Mouse (Mus musculus): ENCODE results near the gene Olfr652. TPM values are rescaled to one million over a fixed set of nuclear protein-coding genes. Genes with fewer than 3 reads are reported as not detected.

The Olfr652 gene
- polyA plus RNA-seq (2015; fragmentation: Nextera tagmentation; extraction: Ambion mirVana), result not detected in 2 replicates

- H3K36me3 ChIP-seq, result no peaks in the 10 kb centered on the region
- H3K27me3 ChIP-seq, result no peaks in the 10 kb centered on the region
- H3K4me3 ChIP-seq, result no peak within 1 kb of the TSS
- H3K27ac ChIP-seq, result no peak within 1 kb of the TSS
- no peaks in the 10 kb centered on the region for H3K4me1 ChIP-seq
- no peaks in the 10 kb centered on the region for H3K9me3 ChIP-seq
- no peak for ATAC-seq (ENCODE audit: borderline replicate concordance, extremely low read depth, low FRiP score, low TSS enrichment)
- no peak within 1 kb of the TSS for H3K9ac ChIP-seq
- H3K4me2 ChIP-seq, result no peak within 1 kb of the TSS
Measured at GRCm38 (mm10) chr7:104560601-104561000, at the start of gene Olfr652. Gene Olfr652, plus strand, starts transcription at chr7:104560901.

DNA sequence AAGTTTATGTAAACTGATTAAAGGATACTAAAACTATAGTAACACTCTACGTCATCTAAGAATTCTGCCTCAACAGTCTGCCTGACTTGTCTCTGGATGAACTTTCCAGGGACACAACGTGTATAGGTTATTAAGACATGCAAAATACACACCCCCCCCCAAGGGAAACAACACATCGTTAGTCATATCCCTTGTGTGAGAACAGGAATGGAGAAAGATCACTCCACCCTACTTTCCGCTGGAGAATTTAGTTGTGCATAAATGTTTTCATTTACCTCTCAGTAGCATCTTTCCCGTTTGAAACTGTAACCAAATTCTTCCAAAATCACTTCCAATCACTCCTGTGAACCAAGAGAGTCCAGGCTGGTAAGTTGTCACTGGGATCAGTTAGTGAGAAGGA is 10.9 kb upstream of the Olfr652 start, which contains the start of gene Olfr651:
Gene Olfr651 (plus strand): TSS at position 301 of the 400 bp plus-strand sequence.
- H3K36me3 ChIP-seq, result no peaks in the 10 kb centered on the region
- no peaks in the 10 kb centered on the region for H3K27me3 ChIP-seq
- no peaks in the 10 kb centered on the region for H3K9me3 ChIP-seq
- H3K9ac ChIP-seq, result no peak within 1 kb of the TSS
- WGBS, result 59% methylated on average over 5 of the region's 5 CpGs
- ATAC-seq (ENCODE audit: borderline replicate concordance, extremely low read depth, low FRiP score, low TSS enrichment), result no peak
- no peak within 1 kb of the TSS for H3K4me3 ChIP-seq
- H3K27ac ChIP-seq, result no peak within 1 kb of the TSS
- no peak within 1 kb of the TSS for H3K4me2 ChIP-seq
- H3K4me1 ChIP-seq, result no peaks in the 10 kb centered on the region

DNA sequence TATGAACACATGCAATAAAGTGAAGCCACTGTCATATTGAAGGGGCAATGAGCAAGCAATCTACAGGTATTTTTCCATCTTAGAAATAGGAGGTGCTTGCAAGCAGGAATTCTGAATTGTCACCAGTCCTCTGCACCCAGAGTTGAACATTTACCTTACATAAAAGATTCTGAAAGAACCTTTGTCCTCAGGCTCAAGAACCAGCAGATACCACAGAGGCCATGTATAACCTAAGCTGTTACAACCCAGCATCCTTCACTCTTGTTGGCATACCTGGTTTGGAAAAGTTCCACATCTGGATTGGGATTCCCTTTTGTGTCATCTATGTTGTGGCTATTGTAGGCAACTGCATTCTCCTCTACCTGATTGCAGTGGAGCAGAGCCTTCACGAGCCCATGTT is 8.0 kb upstream of the Olfr652 start:
- no peaks in the 10 kb centered on the region for H3K9me3 ChIP-seq
- no peaks in the 10 kb centered on the region for H3K36me3 ChIP-seq
- no peak for ATAC-seq (ENCODE audit: borderline replicate concordance, extremely low read depth, low FRiP score, low TSS enrichment)
- WGBS, result 56% methylated on average over 1 of the region's 1 CpGs
- no peak overlapping the region for H3K27ac ChIP-seq
- no peaks in the 10 kb centered on the region for H3K4me1 ChIP-seq
- H3K4me3 ChIP-seq, result no peak overlapping the region
- H3K4me2 ChIP-seq, result no peak overlapping the region
- H3K9ac ChIP-seq, result no peak overlapping the region
- no peaks in the 10 kb centered on the region for H3K27me3 ChIP-seq

- Histone ChIP-seq H3K4me1 (no peaks in the 10 kb centered on the region), H3K9me3 (no peaks in the 10 kb centered on the region), H3K36me3 (no peaks in the 10 kb centered on the region), H3K4me3 (no peak within 1 kb of the TSS), H3K27me3 (no peaks in the 10 kb centered on the region), H3K4me2 (no peak within 1 kb of the TSS), H3K9ac (no peak within 1 kb of the TSS), H3K27ac (no peak within 1 kb of the TSS)
- ATAC-seq (ENCODE audit: borderline replicate concordance, extremely low read depth, low FRiP score, low TSS enrichment), result no peak
- WGBS, result 57% methylated on average over 2 of the region's 2 CpGs
Measured at GRCm38 (mm10) chr7:104577014-104577413, 16.3 kb downstream of the Olfr652 start, which contains the start of gene Olfr653. Gene Olfr653, plus strand, starts transcription at chr7:104577314.

GRCm38 (mm10) chr7:104580846-104581245 is 20.1 kb downstream of the Olfr652 start:
- Histone ChIP-seq H3K4me1 (no peaks in the 10 kb centered on the region), H3K4me2 (no peak overlapping the region), H3K4me3 (no peak overlapping the region), H3K36me3 (no peaks in the 10 kb centered on the region), H3K9me3 (no peaks in the 10 kb centered on the region), H3K27me3 (no peaks in the 10 kb centered on the region), H3K9ac (no peak overlapping the region), H3K27ac (no peak overlapping the region)
- WGBS, result 88% methylated on average over 4 of the region's 4 CpGs
- ATAC-seq (ENCODE audit: borderline replicate concordance, extremely low read depth, low FRiP score, low TSS enrichment), result no peak

GRCm38 (mm10) chr7:104581429-104581828 is 20.7 kb downstream of the Olfr652 start:
- H3K27ac ChIP-seq, result no peak overlapping the region
- no peaks in the 10 kb centered on the region for H3K27me3 ChIP-seq
- no peaks in the 10 kb centered on the region for H3K36me3 ChIP-seq
- no peaks in the 10 kb centered on the region for H3K9me3 ChIP-seq
- no peak overlapping the region for H3K4me3 ChIP-seq
- WGBS, result 69% methylated on average over 4 of the region's 4 CpGs
- no peaks in the 10 kb centered on the region for H3K4me1 ChIP-seq
- no peak overlapping the region for H3K4me2 ChIP-seq
- no peak for ATAC-seq (ENCODE audit: borderline replicate concordance, extremely low read depth, low FRiP score, low TSS enrichment)
- no peak overlapping the region for H3K9ac ChIP-seq

- Histone ChIP-seq H3K4me3 (no peak within 1 kb of the TSS), H3K36me3 (no peaks in the 10 kb centered on the region), H3K4me1 (no peaks in the 10 kb centered on the region), H3K9ac (no peak within 1 kb of the TSS), H3K27me3 (no peaks in the 10 kb centered on the region), H3K9me3 (no peaks in the 10 kb centered on the region), H3K4me2 (no peak within 1 kb of the TSS), H3K27ac (no peak within 1 kb of the TSS)
- WGBS, result 77% methylated on average over 4 of the region's 4 CpGs
- no peak for ATAC-seq (ENCODE audit: borderline replicate concordance, extremely low read depth, low FRiP score, low TSS enrichment)
Measured at GRCm38 (mm10) chr7:104586725-104587124, 26.0 kb downstream of the Olfr652 start, which contains the start of gene Olfr654. Gene Olfr654, plus strand, starts transcription at chr7:104587025.

DNA sequence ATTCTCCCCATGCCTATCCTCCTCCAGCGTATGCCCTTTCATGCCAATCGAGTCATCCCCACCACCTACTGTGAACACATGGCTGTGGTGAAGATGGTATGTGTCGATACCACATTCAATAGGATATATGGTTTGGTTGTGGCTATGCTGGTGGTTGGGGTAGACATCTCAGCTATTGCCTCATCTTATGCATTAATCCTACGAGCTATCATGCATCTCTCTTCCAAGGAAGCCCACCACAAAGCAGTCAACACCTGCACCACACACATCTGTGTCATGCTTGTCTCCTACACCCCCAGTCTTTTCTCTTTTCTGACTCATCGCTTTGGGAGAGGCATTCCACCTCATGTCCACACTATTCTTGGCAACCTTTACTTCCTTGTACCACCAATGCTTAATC is 27.6 kb downstream of the Olfr652 start:
- no peaks in the 10 kb centered on the region for H3K27me3 ChIP-seq
- no peaks in the 10 kb centered on the region for H3K36me3 ChIP-seq
- no peak overlapping the region for H3K4me3 ChIP-seq
- no peak overlapping the region for H3K27ac ChIP-seq
- no peaks in the 10 kb centered on the region for H3K9me3 ChIP-seq
- 80% methylated on average over 5 of the region's 5 CpGs for WGBS
- H3K4me2 ChIP-seq, result no peak overlapping the region
- no peaks in the 10 kb centered on the region for H3K4me1 ChIP-seq
- ATAC-seq (ENCODE audit: borderline replicate concordance, extremely low read depth, low FRiP score, low TSS enrichment), result no peak
- H3K9ac ChIP-seq, result no peak overlapping the region

GRCm38 (mm10) chr7:104601679-104602078 is 41.0 kb downstream of the Olfr652 start, which contains the start of gene Olfr655:
Gene Olfr655, minus strand, starts transcription at chr7:104601779.
- H3K4me3 ChIP-seq, result no peak within 1 kb of the TSS
- H3K4me2 ChIP-seq, result no peak within 1 kb of the TSS
- no peaks in the 10 kb centered on the region for H3K9me3 ChIP-seq
- H3K9ac ChIP-seq, result no peak within 1 kb of the TSS
- WGBS, result 80% methylated on average over 2 of the region's 2 CpGs
- no peak within 1 kb of the TSS for H3K27ac ChIP-seq
- no peaks in the 10 kb centered on the region for H3K27me3 ChIP-seq
- no peaks in the 10 kb centered on the region for H3K36me3 ChIP-seq
- no peak for ATAC-seq (ENCODE audit: borderline replicate concordance, extremely low read depth, low FRiP score, low TSS enrichment)
- no peaks in the 10 kb centered on the region for H3K4me1 ChIP-seq

- no peak overlapping the region for H3K4me2 ChIP-seq
- H3K27me3 ChIP-seq, result no peaks in the 10 kb centered on the region
- no peak overlapping the region for H3K9ac ChIP-seq
- no peak overlapping the region for H3K4me3 ChIP-seq
- WGBS, result 2% methylated on average over 3 of the region's 3 CpGs
- no peaks in the 10 kb centered on the region for H3K36me3 ChIP-seq
- no peak overlapping the region for H3K27ac ChIP-seq
- H3K4me1 ChIP-seq, result no peaks in the 10 kb centered on the region
- no peak for ATAC-seq (ENCODE audit: borderline replicate concordance, extremely low read depth, low FRiP score, low TSS enrichment)
- H3K9me3 ChIP-seq, result no peaks in the 10 kb centered on the region
Measured at GRCm38 (mm10) chr7:104603173-104603572, 42.5 kb downstream of the Olfr652 start.

- H3K4me1 ChIP-seq, result no peaks in the 10 kb centered on the region
- no peaks in the 10 kb centered on the region for H3K36me3 ChIP-seq
- no peak overlapping the region for H3K4me3 ChIP-seq
- no peak overlapping the region for H3K9ac ChIP-seq
- H3K27ac ChIP-seq, result no peak overlapping the region
- no peaks in the 10 kb centered on the region for H3K27me3 ChIP-seq
- H3K9me3 ChIP-seq, result no peaks in the 10 kb centered on the region
- no peak for ATAC-seq (ENCODE audit: borderline replicate concordance, extremely low read depth, low FRiP score, low TSS enrichment)
- H3K4me2 ChIP-seq, result no peak overlapping the region
Measured at GRCm38 (mm10) chr7:104604727-104605126, 44.0 kb downstream of the Olfr652 start.

DNA sequence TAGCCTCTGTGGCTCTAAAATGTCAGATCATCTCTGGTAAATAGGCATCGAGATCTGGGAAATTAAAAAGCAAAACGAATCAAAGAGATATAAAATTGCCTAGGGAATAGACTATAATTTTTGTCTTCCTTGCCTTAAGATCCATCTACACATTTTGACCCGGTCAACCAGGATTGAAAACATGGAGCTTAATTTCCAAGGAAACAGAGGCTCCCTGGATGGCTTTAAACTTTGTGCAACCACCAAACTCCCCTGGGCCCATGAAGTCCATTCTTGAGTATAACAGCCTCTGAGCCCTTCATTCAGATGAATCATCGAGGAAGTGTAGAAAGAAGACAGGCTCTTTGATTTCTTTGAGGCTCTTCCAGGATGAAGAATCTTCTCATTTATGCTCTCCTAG is 53.0 kb downstream of the Olfr652 start, which contains the start of gene Olfr656:
Gene Olfr656 (plus strand): TSS at position 301 of the 400 bp plus-strand sequence.
- 78% methylated on average over 4 of the region's 4 CpGs for WGBS
- ATAC-seq (ENCODE audit: borderline replicate concordance, extremely low read depth, low FRiP score, low TSS enrichment), result no peak
- no peak within 1 kb of the TSS for H3K4me3 ChIP-seq
- H3K4me1 ChIP-seq, result no peaks in the 10 kb centered on the region
- no peak within 1 kb of the TSS for H3K4me2 ChIP-seq
- H3K9me3 ChIP-seq, result no peaks in the 10 kb centered on the region
- H3K36me3 ChIP-seq, result no peaks in the 10 kb centered on the region
- H3K9ac ChIP-seq, result no peak within 1 kb of the TSS
- H3K27me3 ChIP-seq, result no peaks in the 10 kb centered on the region
- no peak within 1 kb of the TSS for H3K27ac ChIP-seq

Measured in lung, embryonic 15.5 days (tissue).